Mouse (Mus musculus): ENCODE data around the gene Cma1. TPM values are rescaled to one million over a fixed set of nuclear protein-coding genes. Genes with fewer than 3 reads are reported as not detected.

Gene Cma1
- total and polyA plus RNA-seq, 3 experiments: 1.3 to 2.5 (median 1.8) TPM

DNA sequence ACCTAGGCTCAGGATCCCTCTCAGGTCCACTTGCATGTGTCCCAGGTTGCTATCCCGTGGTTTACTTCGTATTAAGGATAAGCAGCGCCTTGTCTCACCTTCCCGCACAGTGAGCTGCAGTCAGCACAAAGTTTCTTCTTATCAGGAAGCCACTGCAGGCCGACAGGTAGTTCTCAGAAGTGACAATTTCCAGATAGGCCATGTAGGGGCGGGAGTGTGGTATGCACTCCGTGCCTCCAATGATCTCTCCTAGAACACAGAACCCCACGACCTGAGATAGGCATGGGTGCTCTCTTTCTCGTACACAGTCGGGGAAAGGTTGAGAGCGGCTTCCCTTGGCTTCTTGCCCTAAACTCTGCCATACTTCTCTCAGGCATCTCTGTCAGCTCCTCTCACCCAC lies 874 bp downstream of the Cma1 start:
- H3K4me1 ChIP-seq (ENCODE audit: control insufficient read depth, insufficient read depth, low read length): no peaks in the 10 kb centered on the region; the same call in none of the 2 replicates
- no peaks in the 10 kb centered on the region for H3K79me2 ChIP-seq (replicated peaks; ENCODE audit: control insufficient read depth, insufficient read depth, low read length)
- H3K27ac ChIP-seq: no peak overlapping the region
- intact Hi-C loops (cut with DNase I): no loop called here
- no peak for DNase-seq
- TF ChIP-seq CTCF (IDR thresholded peaks at IDR 0.05) (no peak), EP300 (IDR thresholded peaks at IDR 0.05; ENCODE audit: insufficient read depth, low read depth, low read length) (no peak), POLR2A (IDR thresholded peaks at IDR 0.05; ENCODE audit: insufficient read depth, low read depth, low read length) (no peak)
- WGBS: 62% methylated on average over 11 of the region's 11 CpGs
- no peaks in the 10 kb centered on the region for H3K36me3 ChIP-seq (ENCODE audit: control insufficient read depth, insufficient read depth, low read length)
- no peak overlapping the region for H3K4me3 ChIP-seq
- no peaks in the 10 kb centered on the region for H3K27me3 ChIP-seq (ENCODE audit: control insufficient read depth, insufficient read depth, low read length)
- H3K9ac ChIP-seq (ENCODE audit: low read depth, low read length): no peak overlapping the region

DNA sequence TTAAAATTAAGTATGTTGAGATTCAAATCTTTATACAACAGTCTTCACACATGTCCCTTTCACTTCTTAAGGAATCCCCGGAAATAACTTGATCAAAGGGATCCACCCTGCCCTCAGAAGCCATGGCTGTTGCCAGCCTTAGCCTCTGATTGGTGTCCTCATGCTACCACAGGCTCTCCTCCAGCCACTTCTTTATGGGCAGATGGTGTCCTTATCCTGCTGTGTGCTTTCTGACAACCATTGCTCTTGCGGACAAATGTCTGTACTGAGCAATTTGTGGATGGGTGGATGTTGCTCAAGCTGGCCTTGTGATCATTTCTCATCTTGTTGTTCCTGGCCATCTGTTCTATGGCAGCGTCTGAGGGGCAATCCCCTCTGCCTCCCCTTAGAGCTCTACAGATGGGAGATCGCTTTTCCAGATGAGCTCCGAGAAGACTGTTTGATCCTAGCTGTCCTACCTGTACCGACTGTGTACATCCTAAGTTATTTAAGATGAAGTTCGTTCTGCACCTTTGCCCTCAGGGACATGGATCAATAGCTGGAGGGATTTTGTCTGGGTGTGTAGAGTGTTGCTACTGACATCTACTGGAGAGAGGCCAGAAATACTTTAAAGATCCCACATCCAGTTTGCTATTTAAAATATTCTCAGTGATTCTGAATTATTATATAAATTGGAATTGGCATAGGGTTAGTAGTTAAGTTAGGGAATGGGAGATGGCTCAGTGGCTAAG lies 4.2 kb downstream of the Cma1 start:
- TF ChIP-seq CTCF (IDR thresholded peaks at IDR 0.05) (0 out of 2 replicates have a peak, but pooled peaks have one; percentile 9), EP300 (IDR thresholded peaks at IDR 0.05; ENCODE audit: insufficient read depth, low read depth, low read length) (no peak)
- WGBS: 48% methylated on average over 7 of the region's 7 CpGs
- Histone ChIP-seq H3K27me3 (ENCODE audit: control insufficient read depth, insufficient read depth, low read length) (no peaks in the 10 kb centered on the region), H3K9ac (ENCODE audit: low read depth, low read length) (no peak overlapping the region), H3K27ac (no peak overlapping the region), H3K4me3 (no peak overlapping the region), H3K79me2 (replicated peaks; ENCODE audit: control insufficient read depth, insufficient read depth, low read length) (no peaks in the 10 kb centered on the region), H3K36me3 (ENCODE audit: control insufficient read depth, insufficient read depth, low read length) (no peaks in the 10 kb centered on the region), H3K4me1 (ENCODE audit: control insufficient read depth, insufficient read depth, low read length) (no peaks in the 10 kb centered on the region)
- DNase-seq: no peak
- intact Hi-C loops (cut with DNase I): no loop called here

DNA sequence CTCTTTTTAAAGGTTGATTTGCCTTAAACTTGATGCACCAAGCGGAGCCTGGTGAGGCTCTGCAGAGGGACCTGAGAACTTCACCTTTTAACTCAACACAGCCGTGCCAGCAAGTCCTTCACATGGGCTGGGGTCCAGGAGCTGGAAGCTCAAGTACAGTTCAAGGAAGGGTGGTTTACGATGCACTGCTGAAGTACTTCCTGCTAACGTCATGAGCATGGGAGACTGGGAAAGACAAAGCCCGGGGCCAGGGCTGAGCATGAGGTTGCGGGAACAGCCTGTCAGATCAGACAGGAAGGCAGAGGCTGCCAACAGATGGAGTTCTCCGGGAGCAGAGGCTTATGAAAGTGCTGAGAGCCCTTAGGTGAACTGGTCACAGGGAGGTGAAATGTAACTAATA lies 10.9 kb downstream of the Cma1 start:
- Histone ChIP-seq H3K27ac (no peak overlapping the region), H3K9ac (ENCODE audit: low read depth, low read length) (no peak overlapping the region)

DNA sequence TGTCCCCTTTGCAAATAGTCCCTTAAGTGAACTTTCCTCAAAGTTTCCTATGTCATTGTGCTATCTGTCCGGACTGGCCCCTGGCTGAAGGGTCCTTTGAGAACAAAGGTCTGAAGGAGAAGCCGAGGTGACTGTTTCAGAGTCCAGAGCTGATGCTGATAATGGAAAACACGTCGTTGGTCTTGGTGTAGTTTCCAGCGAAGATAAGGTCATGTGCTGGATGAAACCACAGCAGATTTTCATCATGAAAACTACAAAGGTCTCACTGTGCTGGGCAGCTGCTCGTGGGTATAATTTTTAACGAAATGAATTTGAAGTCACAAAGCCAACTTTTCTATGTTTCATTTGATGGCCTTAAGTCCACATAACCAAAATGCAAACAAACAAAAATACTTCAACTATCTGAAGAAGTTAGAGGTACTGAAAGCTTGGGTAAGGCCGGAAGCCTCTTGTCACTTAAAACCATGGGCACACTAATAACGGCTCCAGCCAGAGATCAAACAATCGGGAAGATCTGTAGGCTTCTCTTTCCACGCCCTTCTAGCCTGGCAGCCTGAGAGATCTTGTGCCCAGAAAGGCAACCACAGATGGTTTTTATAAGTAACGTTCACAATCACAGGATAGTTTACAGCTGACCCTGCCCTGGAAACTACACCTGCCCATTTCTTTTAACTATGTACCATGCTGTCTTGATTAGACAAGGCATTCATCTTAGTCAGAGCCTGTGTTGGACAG lies 15.0 kb downstream of the Cma1 start:
- TF ChIP-seq EP300 (IDR thresholded peaks at IDR 0.05; ENCODE audit: insufficient read depth, low read depth, low read length) (no peak), CTCF (IDR thresholded peaks at IDR 0.05) (no peak), POLR2A (IDR thresholded peaks at IDR 0.05; ENCODE audit: insufficient read depth, low read depth, low read length) (no peak)
- Histone ChIP-seq H3K4me3 (no peak overlapping the region), H3K9ac (ENCODE audit: low read depth, low read length) (no peak overlapping the region), H3K27ac (no peak overlapping the region), H3K36me3 (ENCODE audit: control insufficient read depth, insufficient read depth, low read length) (no peaks in the 10 kb centered on the region), H3K4me1 (ENCODE audit: control insufficient read depth, insufficient read depth, low read length) (no peaks in the 10 kb centered on the region; the same call in 1 of the 2 replicates), H3K79me2 (replicated peaks; ENCODE audit: control insufficient read depth, insufficient read depth, low read length) (no peaks in the 10 kb centered on the region), H3K27me3 (ENCODE audit: control insufficient read depth, insufficient read depth, low read length) (no peaks in the 10 kb centered on the region)
- WGBS: 59% methylated on average over 12 of the region's 12 CpGs
- no peak for DNase-seq
- intact Hi-C loops (cut with DNase I): no loop called here

More for the DNA sequence above, 10.9 kb downstream of the Cma1 start:
- no peaks in the 10 kb centered on the region; the same call in 1 of the 2 replicates for H3K4me1 ChIP-seq (ENCODE audit: control insufficient read depth, insufficient read depth, low read length)
- peak; percentile 63; the same call in 1 of the 2 replicates for TF ChIP-seq EP300 (IDR thresholded peaks at IDR 0.05; ENCODE audit: insufficient read depth, low read depth, low read length)
- no peak for TF ChIP-seq CTCF (IDR thresholded peaks at IDR 0.05)
- no peak overlapping the region for H3K4me3 ChIP-seq
- 13% methylated on average over 7 of the region's 7 CpGs for WGBS
- peak; percentile 33 to 42 for DNase-seq
- H3K79me2 ChIP-seq (replicated peaks; ENCODE audit: control insufficient read depth, insufficient read depth, low read length): no peaks in the 10 kb centered on the region
- intact Hi-C loops (cut with DNase I): no loop called here
- H3K27me3 ChIP-seq (ENCODE audit: control insufficient read depth, insufficient read depth, low read length): no peaks in the 10 kb centered on the region
- H3K36me3 ChIP-seq (ENCODE audit: control insufficient read depth, insufficient read depth, low read length): no peaks in the 10 kb centered on the region

DNA sequence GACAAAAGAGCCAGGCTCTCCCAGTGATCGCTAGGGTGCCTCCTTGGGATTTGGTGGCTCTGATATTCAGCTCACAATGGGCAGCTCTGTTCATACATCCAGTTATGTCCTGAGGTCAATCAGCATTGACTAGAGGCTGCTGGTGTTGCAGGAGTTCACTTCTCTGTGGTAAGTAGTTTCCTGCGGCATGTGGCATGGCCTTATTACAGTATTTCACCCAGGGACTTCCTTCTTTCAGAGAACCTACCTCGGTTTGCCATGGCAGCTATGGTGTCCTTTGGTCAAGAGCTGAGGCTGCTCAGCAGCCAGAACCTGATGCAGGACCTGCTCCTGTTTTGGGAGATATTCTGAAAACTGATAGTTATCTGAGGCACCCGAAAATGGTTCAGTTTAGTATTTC lies 17.6 kb downstream of the Cma1 start:
- no peak for DNase-seq
- Histone ChIP-seq H3K9ac (ENCODE audit: low read depth, low read length) (no peak overlapping the region), H3K27ac (no peak overlapping the region), H3K79me2 (replicated peaks; ENCODE audit: control insufficient read depth, insufficient read depth, low read length) (no peaks in the 10 kb centered on the region), H3K27me3 (ENCODE audit: control insufficient read depth, insufficient read depth, low read length) (no peaks in the 10 kb centered on the region), H3K36me3 (ENCODE audit: control insufficient read depth, insufficient read depth, low read length) (no peaks in the 10 kb centered on the region), H3K4me1 (ENCODE audit: control insufficient read depth, insufficient read depth, low read length) (no peaks in the 10 kb centered on the region), H3K4me3 (no peak overlapping the region)
- TF ChIP-seq EP300 (IDR thresholded peaks at IDR 0.05; ENCODE audit: insufficient read depth, low read depth, low read length) (no peak), CTCF (IDR thresholded peaks at IDR 0.05) (no peak), POLR2A (IDR thresholded peaks at IDR 0.05; ENCODE audit: insufficient read depth, low read depth, low read length) (no peak)
- intact Hi-C loops (cut with DNase I): no loop called here
- 84% methylated on average over 4 of the region's 4 CpGs for WGBS
